Mouse (Mus musculus): ENCODE results near the gene Selenbp1.
A peak's percentile ranks its signal among the peaks of the same experiment; 100 is the strongest.

Gene Selenbp1

GRCm38 (mm10) chr3:94974528-94975422 is 41.9 kb downstream of the Selenbp1 start, which contains the start of gene Pi4kb:
Gene Pi4kb (plus strand): TSS chr3:94974731.
- DNase-seq (ENCODE audit: low read depth, low spot score), result peak; percentile 94

DNA sequence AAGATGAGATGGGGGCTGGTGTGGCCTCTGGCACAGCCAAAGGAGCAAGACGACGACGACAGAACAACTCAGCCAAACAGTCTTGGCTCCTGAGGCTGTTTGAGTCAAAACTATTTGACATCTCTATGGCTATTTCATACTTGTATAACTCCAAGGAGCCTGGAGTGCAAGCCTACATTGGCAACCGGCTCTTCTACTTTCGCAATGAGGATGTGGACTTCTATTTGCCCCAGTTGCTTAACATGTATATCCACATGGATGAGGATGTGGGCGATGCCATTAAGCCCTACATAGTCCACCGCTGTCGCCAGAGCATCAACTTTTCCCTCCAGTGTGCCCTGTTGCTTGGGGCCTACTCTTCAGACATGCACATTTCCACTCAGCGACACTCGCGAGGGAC is 51.5 kb downstream of the Selenbp1 start:
- no peak for DNase-seq (ENCODE audit: low read depth, low spot score)

DNA sequence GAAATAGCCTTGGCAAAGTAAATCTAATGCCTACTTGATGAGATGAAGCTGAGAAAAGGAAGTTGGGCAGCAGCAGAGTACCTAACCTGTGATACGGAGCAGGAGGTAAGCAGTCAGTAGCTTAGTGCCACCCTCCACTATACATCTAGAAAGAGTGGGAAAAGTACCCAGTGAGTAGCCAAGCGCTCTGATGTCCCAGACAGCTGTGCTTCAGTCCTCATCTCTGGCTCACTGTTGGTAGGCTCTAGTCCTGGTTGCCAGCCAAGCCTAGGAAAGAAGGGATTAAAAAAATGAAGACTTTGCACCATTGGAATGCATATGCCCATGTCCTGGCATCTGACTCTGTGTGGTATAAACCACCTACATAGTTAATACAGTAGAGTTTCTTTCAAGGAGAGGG is 52.7 kb downstream of the Selenbp1 start:
- DNase-seq (ENCODE audit: low read depth, low spot score), result no peak

GRCm38 (mm10) chr3:94987578-94987977 is 54.7 kb downstream of the Selenbp1 start:
- DNase-seq (ENCODE audit: low read depth, low spot score), result no peak

DNA sequence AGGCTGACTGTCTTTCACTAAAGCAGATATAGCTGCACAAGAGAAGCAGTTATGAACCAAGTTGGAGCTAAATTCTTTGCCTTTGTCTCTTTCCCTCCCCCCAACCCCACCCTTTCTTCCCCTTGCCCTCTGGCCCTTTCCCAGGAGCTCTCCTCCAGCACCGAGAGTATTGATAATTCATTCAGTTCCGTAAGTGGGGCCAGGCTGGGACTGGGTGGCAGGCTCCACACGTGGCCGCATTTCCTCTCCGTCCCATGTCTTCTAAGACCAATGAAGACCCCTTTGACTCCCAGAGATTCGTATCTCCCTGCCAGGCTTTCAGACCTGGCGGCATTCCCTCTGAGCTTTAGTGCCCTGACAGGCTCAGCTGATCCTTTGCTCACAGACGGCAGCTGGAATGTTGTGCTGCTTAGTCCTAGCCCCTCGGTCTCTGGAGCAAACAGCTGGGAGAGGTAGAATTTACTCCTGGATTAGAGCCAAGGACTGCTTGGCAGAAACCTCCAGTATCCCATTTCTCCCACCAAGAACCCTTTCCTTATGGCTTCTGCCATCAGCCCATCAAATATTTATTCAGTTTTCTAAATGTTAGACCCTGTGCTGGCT is 56.4 kb downstream of the Selenbp1 start:
- no peak for DNase-seq (ENCODE audit: low read depth, low spot score)

All from ES-CJ7 (cell line).